Mouse (Mus musculus): Measurements from ENCODE around the gene Kcnd1.

- TF ChIP-seq POLR2A (IDR thresholded peaks at IDR 0.05; ENCODE audit: insufficient read depth, low read depth, low read length) (no peak), CTCF (IDR thresholded peaks at IDR 0.05) (no peak)
Observed at GRCm38 (mm10) chrX:7878495-7878894, 56.4 kb downstream of the Kcnd1 start.

Measured in heart, adult 2 months (tissue).